Mouse (Mus musculus): ENCODE results near the gene P2rx7. TPM values are rescaled to one million over a fixed set of nuclear protein-coding genes. Genes with fewer than 3 reads are reported as not detected.

P2rx7 gene
- total RNA-seq, 2 experiments from 2014 or later, result 1.3 to 1.5 TPM

- DNase-seq (ENCODE audit: low spot score), result no peak
Measured at GRCm38 (mm10) chr5:122693431-122694207, 49.9 kb downstream of the P2rx7 start.

GRCm38 (mm10) chr5:122695516-122695915 lies 51.8 kb downstream of the P2rx7 start:
- DNase-seq (ENCODE audit: low spot score), result no peak

- peak; percentile 28 for DNase-seq (ENCODE audit: low spot score)
Measured at GRCm38 (mm10) chr5:122698041-122698700, 54.5 kb downstream of the P2rx7 start.

GRCm38 (mm10) chr5:122698701-122699060 lies 55.0 kb downstream of the P2rx7 start:
- DNase-seq (ENCODE audit: low spot score), result peak; percentile 19

- DNase-seq (ENCODE audit: low spot score), result no peak
Measured at GRCm38 (mm10) chr5:122700109-122700836, 56.6 kb downstream of the P2rx7 start.

DNA sequence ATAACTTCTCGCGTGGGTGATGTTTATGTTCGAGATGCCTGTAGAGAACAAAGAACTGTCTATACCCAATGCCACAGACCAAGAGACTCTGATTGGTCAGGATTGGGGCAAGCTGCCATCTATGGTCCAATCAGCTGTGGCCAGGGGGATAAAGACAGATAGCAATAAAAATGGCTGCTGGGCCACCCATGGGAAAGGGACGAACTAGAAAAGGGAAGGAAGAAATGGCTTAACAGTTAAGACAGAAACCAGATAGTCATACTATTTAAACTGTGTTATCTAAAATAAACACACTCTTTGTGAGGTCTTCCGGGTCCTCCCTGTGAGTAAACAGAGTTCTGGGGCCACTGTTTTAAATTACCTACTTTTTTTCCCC lies 57.1 kb downstream of the P2rx7 start:
- no peak for DNase-seq (ENCODE audit: low spot score)

DNA sequence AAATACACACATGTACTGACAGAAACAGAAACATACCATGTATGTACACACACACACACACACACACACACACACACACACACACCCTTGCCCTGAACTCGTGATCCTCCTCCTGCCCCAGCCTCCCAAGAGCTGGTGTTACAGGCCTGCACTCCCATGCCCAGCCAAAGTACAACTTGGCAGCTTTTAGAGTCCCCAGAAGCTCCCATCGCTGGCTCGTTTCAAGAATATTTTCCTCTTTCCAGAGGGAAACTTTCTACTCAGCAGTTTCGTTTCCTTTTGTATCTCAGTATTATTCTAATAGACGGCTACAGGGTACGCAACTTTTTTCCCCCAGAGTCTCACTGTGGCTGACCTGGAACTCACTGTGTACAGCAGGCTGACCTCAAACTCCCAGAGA lies 58.4 kb downstream of the P2rx7 start:
- peak; percentile 18 for DNase-seq (ENCODE audit: low spot score)

DNA sequence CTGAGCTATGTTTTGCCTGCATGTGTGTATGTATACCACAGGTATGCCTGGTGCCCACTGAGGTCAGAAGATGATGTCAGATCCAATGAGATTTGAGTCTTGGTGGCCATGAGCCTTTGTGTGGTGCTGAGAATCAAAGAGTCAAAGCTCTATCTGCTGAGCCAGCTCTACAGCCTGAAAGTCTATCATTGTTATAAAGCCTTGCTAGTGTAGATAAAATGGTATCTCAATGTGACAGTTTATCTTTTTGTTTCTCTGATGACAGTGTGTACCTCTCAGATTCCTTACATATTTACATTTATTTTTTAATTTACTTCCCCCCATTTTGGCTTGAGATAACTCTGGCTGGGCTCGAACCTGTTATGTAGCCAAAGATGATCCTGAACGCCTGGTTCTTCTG lies 59.9 kb downstream of the P2rx7 start:
- DNase-seq (ENCODE audit: low spot score), result no peak

DNA sequence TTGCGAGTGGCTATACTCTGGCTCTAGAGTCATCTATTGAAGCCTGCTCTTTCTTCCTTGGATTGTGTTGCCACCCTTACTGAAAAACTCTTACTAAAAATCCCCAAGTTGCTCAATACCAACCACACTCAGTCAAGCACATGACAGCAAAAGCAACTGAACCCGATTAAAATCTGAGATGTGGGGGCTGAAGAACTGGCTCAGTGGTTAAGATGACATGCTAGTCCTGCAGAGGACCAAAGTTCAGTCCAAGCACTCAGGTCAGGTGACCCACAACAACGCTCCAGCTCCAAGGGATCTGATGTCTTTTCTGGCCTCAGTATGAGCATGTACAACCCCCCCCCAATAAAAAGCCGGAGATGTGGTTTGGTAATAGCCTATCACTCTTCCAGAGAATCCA lies 60.9 kb downstream of the P2rx7 start:
- no peak for DNase-seq (ENCODE audit: low spot score)

- DNase-seq (ENCODE audit: low spot score), result no peak
Measured at GRCm38 (mm10) chr5:122705174-122705573, 61.5 kb downstream of the P2rx7 start.

- no peak for DNase-seq (ENCODE audit: low spot score)
Measured at GRCm38 (mm10) chr5:122706917-122707275, 63.2 kb downstream of the P2rx7 start.

DNA sequence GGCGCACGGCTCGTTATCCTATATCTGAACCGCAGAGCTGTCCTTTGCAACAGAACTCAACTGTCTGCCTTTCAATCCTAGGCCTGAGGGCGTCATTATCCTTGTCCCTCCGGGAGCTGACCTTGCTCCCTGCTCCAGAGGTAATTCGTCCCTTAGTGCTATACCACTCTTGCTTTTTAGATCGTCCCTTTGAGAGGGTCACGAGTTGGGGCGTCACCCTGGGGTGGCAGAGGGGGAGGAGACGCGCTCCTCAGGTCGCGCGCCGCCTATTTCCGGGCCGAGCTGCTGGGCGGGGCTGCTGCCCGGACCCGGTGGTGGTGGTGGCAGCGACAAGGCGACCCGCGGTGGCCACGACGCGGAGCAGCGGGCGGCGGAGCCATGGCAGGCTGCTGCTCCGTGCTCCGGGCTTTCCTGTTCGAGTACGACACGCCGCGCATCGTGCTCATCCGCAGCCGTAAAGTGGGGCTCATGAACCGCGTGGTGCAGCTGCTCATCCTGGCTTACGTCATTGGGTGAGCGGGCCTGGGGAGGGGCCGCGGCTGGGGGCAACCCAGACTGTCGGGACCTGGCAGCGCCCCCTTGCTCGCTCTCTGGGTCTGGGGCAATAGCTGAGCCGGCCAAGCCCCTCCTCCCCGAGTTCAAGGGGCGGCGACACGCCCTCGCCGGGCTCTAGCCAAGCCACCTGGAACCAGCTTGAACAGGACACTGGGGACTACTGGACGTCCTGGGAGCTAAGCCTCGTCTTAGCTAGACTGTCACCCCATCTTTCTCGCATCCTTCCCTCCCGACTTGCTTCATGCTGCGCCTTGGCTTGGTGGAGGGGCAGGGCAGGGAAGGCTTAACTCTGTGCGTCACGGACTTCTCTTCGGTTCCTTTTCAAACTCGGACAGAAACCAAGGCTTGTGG lies 63.8 kb downstream of the P2rx7 start, which contains the start of gene P2rx4:
P2rx4 (plus strand) TSS at position 269 of the 906 bp plus-strand sequence.
- DNase-seq (ENCODE audit: low spot score), result peak; percentile 74

GRCm38 (mm10) chr5:122708819-122709218 lies 65.1 kb downstream of the P2rx7 start:
- no peak for DNase-seq (ENCODE audit: low spot score)

GRCm38 (mm10) chr5:122715723-122716122 lies 72.0 kb downstream of the P2rx7 start:
- no peak for DNase-seq (ENCODE audit: low spot score)

GRCm38 (mm10) chr5:122716793-122717192 lies 73.1 kb downstream of the P2rx7 start:
- no peak for DNase-seq (ENCODE audit: low spot score)

DNA sequence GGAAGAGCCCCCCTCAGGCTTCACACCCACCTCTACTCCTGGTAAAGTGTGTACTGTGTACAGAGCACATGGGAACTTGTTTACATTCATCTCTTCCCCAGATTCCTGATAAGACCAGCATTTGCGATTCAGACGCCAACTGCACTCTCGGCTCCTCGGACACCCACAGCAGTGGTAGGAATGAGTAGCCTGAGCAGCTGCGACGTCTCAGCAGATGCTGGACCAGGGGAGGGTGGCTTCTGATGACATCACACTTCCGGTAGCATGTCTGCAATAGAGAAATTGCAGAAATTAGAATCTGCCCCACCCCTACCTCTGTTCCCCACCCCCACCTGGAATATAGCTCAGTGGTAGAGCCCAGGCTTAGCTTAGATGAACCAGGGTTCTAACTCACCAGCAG lies 74.7 kb downstream of the P2rx7 start:
- DNase-seq (ENCODE audit: low spot score), result no peak

- DNase-seq (ENCODE audit: low spot score), result no peak
Measured at GRCm38 (mm10) chr5:122719168-122719567, 75.5 kb downstream of the P2rx7 start.

- no peak for DNase-seq (ENCODE audit: low spot score)
Measured at GRCm38 (mm10) chr5:122725453-122725852, 81.7 kb downstream of the P2rx7 start.

DNA sequence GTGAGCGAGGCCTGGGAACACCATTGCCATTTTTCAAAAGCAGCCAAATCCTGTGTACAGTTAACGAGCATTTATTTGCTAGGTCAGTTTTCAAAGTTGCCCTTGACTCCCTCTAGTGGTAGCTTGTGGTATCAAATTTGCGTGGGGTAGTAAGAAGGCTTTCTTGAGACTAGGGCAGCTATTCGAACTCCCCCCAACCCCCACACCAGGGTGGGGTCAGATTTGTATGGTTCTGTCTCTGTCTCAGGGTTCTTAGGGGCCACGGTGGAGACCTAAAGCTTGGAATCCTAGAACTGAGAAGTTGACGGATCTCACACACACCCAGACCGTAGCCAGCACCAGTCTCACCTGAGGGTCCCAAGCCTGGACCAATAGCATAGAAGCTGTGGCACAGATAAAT lies 82.4 kb downstream of the P2rx7 start:
- DNase-seq (ENCODE audit: low spot score), result peak; percentile 74

GRCm38 (mm10) chr5:122726595-122726994 lies 82.9 kb downstream of the P2rx7 start:
- DNase-seq (ENCODE audit: low spot score), result no peak

DNA sequence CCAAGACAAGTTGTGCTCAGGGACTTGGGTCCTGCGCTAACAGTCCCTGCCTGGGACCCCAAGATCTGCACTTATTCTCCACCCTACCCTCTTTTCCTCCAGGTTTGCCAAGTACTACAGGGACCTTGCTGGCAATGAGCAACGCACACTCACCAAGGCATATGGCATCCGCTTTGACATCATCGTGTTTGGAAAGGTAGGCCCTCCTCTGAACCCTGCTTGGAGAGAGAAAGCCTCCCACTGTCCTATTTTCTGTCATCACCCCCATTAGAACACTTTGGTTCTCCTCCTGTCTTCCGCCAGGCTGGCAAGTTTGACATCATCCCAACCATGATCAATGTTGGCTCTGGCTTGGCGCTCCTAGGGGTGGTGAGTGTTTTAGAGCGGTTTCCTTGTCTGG lies 83.4 kb downstream of the P2rx7 start:
- DNase-seq (ENCODE audit: low spot score), result no peak
